Mouse (Mus musculus) T-cell, adult 2 months (primary cell): ENCODE measurements around the gene Cdk14.

ENCODE experiments used
- DNase-seq: peaks from one replicate; pipeline ENCODE4 v3.0.0; 2022; ENCODE audit warnings: low spot score

Gene Cdk14

DNA sequence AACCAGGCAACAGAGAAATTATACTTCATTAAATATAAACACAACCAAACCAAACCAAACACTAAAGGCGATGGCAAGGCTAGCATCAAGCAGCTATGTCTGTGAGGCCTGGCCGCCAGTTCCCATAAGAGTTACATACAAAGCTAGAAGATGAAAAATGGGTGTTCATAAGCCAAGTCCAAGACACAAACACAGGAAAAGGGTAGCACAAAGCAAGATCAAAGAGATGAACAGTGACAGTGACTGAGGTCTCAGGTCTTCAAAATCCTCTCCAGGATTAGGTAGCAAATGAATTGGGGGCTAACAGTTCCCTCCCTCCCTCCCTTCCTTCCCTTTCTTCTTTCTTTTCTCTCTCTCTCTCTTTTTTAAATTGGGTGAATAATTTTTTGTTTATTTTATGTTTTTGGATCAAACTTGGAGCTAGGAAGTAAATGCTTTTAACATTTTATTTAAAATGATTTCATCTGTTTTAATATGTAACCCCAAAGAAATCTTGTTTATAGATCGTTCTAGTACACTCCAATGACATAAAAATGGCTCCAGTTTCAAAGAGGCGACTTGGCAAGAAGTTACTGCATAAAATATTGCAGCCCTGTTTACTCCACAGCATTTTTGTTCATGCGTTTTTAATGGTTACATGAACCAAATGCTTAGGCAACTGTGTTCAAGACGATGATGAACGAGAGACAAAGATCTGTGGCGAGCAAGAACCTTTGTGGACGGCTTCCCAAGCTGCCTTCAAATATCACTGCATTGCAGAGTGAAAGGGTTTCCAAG lies 568.0 kb downstream of the Cdk14 start:
- DNase-seq = no peak

DNA sequence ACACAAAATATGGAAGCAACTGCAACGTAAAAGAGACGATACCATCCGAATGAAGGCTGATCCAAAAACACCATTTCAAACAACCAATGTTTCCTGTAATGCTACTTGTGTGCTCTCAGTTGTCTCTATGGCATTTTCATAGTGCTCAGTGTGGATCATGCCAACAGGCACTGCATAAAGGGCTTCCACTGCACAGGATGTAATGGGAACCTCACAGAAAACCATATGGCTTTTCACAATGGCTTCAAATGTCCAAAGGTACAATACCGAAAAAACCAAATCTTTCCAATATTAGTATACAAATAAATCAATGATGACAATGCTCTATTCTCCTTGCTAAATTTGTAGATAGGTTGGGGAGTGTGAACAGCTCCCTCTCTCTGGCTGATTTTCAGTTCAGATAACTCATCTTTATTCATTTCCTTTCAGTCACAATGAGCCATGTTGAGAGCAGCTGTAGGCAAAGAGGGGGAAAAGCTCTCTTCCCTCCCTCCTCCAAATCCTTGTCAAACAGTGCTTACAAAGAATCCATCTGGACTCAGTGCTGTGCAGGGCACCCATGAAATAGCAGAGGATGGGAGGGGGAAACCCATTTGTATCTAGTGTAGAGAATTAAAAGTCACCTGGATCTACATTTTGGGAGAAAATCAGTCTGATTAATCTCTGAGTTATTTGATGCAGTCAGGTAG lies 568.7 kb downstream of the Cdk14 start:
- no peak for DNase-seq

DNA sequence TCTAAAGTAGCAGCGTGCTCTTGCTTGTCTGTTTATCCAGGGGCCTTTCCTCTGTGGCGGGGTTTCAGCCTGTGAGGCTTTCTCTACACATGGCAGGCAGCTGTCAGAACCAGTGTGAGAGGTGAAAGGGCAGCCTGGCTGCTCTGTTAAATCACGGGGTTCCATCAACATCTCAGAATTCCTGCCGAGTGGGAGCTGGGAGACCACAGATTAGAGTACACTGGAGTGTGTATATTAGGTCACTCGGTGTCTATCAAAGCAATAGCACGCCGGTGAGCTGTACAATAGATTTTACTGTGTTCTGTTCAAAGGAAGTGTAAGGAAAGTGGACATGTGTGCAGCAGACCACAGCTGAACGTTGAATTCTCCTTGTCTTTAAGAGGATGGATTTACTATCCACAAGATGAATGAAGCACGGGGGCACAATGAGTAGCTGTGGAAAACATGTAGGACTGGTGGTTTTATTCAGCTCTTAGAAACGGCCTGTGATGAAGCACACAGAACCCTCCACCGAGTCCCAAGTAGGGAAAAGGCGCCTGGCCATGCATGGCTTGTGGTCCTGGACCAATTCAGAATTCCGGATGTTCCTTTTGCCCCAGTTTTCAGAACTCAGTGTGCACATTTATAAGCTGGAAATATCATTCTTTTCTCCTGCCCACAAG lies 585.2 kb downstream of the Cdk14 start:
- no peak for DNase-seq

DNA sequence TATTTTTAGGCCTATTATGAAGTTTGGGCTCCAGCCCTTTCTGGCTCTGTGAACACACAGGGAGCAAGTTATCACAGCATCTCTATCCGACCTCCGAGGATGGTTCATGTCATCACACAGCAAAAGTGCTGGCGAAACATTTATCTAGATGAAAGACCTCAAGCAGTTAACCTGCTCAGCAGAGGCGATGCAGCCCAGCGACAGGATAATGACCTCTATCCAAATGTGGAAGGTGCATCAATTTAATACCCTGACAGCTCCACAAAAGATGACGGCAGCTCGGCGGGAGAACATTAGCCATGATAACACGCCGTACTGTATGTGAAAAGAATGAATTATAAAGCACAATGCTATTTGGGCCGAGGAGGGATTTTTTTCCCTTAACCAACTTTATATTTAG lies 586.2 kb downstream of the Cdk14 start:
- no peak for DNase-seq

DNA sequence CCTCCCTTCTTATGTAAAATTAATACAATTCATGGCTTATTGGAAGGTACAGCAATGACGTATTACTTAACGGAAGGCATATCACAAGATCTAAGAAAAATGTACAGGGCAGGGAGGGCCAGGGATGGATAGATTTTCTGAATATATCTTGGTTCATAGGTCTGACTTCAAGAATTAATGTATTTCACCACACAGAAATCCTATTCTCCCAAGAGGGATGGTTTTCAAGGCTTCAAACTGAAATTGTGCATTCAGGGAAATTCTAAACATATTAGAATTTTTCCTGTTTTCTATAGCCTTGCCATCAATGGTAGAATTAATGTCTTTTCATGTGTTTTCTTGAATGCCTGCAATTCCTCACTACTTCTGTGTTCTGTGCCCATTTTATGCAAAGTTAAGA lies 593.2 kb downstream of the Cdk14 start:
- no peak for DNase-seq

DNA sequence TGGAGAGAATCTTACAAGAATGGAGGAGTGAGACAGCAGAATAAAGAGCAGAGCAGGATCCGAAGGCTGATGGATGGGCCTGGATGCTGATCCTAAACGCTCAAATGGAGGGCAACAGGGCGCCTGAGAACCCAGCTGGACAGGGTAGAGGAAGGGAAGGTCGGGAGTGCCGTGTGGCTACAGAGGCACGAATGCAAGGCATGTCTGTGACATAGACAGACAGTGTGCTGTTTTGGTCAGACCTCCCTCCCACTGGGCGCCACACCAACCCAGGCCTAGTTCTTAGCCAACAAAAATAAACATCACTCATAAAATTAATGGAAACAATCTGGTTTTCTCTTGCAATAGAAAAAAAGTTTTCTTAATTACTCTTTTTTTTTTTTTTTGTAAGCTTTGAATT lies 594.2 kb downstream of the Cdk14 start:
- DNase-seq = no peak

DNA sequence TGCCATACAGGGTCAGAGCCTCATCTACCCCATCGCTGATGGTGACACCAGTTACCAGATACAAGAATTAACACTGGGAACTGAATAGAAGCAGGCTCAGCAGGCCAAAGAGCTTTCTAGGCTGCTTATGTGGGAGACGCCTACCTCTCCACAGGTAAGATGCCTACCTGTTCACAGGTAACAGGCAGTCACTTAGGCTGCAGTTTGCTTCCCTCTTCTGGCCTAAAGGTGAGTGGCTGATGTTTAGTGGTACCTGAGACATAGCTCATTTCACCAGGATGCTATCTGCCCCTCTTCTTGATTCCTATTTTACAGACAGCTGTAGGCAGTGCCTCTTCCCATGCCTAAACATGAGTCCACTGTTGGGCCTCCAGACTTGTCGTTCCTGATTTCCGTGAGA lies 595.0 kb downstream of the Cdk14 start:
- DNase-seq = no peak

DNA sequence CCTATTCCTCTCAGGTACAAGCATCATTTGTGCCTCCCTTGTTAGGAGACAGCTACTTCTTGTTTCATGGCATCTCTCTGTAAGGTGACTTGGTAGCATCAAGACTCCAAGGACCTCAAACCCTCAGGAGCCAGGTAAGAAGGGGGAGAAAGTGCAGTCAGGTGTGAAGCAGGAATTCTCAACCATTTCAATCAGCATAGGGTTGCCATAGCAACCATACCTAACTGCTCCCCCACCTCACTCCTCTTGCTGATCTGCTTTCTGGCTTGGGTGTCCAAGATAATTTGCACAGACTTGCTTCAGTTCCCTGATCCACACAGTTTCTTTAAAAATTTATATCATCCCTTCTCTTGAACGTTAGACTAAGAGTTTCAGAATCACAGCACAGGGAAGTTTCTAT lies 595.9 kb downstream of the Cdk14 start:
- no peak for DNase-seq

DNA sequence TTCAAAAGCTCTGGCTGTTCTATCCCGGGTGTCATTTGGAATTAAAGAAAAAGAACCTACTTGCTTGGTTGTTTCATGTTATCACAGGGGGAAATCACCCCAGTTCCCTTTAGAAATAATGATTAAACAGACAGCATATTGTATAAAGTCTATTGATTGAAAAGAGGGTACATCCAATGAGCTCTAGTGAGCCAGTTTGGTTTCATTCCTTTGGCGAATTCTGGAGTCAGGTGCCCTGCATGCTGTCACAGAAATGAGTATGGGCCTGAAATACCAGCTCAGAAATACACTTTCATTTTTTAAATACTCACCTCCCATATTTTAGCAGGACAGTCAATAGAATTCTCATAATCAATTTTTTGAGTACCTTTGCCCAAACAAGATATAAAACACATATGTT lies 598.1 kb downstream of the Cdk14 start:
- DNase-seq = no peak

DNA sequence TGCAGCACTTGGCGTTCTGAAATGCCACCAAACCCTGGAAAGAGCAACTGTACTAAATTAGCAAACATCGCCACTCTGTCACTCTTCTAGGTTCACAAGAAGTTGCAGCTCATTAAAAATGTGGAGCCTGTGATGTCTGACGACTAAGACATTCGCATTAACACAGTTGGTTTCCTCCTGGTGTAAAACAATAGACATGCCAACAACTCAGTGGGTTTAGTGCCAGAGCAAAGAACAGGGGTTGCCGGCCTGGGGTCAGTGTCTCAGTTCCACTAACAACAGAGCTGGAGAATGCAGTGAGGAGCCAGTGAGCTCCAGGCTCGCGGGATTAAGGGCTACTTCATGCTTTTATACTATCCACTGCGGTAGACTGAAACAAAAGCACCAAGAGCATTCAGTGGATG lies 598.7 kb downstream of the Cdk14 start:
- no peak for DNase-seq

DNA sequence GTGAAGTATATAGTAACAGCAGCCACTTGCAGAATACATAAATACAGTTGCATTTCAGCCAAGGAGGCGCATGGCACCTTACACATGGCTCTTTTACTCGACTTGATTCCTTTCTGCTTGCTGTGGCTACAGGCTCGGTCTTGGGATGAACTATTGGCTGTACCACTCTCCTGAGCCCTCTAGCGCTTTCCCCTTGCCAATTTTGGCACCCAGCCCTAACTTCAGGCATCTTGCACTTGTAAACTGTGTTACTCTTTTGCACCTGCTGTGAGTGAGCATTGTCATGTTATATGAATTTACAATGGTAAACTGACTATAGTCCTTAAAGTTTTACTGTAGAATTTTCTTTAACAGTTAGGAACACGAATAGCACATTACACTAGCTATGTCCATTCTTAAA lies 603.1 kb downstream of the Cdk14 start:
- DNase-seq = no peak

DNA sequence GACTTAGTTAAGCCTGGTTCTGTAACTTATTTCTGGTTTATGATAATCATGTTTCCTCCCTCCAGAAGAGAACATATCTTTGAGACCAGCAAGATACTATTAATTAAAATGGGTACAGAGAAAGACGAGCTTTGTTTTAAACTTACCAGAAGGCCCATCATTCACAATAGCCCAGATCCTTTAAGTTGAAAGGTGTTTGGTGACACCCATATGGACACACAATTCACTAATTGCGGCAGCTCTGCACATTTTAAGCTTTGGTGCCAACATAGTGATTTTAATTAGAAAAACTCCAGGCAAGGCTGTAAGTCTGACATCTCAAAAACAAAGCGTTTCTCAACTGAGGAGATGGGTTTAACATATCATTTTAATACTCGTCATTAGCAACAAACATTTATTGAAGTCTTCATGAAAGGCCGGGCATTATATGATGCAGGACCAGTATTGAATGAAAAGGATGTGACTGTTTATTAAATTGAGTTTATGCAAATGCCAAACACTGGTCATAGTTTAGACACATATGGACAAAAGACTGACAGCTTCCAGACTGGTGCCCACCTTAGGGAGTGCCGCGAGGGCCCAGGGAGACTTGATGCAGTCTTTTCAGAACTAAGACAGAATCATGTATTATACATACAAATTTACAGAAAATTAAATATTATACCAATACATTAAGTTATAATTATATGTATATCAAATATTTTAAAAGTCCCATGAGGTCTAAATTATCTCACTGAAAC lies 605.5 kb downstream of the Cdk14 start:
- DNase-seq = no peak

DNA sequence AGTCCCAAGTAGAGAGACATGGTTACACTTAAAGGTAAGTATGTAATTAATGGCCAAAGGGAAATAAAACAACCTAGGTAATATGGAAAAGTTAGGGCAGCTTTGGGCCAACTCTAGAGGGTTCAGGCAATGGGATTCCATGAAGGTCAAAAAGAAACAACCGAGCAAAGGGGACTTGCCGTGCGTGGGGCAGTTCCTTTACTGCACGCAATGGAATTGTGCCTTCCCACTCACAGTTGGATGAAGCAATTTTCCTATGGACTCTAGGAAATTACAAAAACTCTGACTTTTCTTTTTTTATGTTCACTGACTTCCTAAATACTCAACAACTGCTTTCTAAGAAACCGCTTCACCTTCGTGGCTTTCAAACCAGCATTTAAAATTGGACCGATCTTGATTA lies 606.8 kb downstream of the Cdk14 start:
- no peak for DNase-seq

DNA sequence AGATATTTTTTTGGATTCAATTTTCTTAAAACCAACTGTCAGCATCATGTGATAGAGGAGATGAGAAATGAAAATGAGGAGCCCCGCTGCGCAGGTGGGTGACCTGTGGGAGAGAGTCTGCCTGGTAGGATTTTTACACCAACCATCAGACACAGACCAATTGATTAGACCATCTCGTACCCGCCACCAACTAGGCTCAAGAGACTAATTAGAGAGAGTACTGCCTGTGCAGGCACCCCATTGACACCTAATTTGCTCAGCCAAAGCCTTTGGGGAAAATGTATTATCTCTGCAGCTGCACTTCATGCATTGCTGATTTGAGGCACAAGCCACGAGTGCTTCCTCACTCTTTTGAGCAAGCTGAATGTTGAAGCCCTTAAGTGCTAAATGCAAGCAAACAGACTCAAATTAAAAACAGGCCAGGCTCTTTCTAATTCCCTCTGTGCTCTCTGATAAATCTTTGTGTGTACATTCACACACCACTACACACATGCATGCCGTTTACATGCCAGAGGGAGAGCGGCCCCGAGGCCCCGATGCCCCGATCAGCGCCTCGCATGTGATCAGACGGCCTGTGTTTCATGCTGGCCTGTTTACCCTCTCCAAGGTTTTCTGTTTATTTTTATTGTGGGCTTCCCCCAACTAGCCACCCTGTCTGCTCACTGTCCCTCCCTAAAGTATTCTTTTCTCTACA lies 607.9 kb downstream of the Cdk14 start:
- DNase-seq = no peak

DNA sequence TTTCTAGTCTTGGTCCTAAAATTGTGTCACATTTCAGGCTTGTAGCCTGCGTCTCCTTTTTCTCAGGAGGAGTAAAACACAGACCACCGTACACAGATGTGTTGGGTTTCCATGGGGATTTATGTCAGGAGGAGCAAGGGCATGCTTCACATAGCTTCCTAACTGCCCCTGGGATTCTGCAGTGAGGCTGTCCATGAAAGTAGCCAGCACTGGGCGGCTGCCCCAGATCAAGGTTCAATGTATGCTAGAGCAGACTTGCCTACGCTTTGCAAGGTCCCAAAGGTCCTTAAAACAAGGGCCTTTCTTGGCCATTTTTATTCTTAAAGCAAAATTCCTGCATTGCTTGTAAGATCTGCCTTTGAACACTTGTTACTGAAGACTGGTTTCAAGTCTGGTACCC lies 614.9 kb downstream of the Cdk14 start:
- DNase-seq = no peak

DNA sequence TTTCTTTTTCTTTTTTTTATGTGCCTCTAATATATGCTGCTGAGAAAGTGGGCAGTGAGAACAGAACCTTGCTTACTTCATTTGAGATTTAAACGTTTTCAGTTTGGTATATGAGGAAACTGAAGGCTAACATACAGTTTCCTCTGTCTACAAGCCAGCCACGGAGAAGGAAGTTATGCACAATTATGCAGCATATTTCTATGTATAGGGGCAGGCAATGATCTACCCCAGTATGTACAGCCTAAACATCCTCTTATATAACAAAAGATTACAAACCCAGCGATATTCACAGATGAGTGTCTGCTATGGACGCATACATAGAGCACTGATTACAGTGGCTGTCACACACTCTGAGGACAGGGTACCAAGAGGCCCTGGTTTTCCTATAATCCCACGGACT lies 616.4 kb downstream of the Cdk14 start:
- DNase-seq = no peak

DNA sequence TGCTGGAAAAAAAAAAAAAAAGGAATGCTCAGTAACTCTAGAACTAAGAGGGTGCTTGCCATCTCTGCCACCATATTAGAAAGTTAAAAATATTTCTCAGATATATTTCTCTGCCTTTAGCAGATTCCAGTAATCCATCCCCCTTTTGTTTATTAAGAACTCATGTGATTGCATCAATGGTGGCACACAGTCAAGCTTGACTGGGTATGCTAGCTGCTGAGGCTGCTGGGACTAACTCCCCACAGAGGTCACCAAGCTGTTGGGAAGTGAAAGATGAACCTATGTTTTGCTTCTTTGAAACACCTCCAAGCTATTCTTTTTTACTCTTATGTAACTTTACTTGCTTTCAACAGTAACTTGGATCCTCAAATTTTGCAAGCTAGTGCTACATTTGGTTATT lies 618.1 kb downstream of the Cdk14 start:
- DNase-seq = no peak

DNA sequence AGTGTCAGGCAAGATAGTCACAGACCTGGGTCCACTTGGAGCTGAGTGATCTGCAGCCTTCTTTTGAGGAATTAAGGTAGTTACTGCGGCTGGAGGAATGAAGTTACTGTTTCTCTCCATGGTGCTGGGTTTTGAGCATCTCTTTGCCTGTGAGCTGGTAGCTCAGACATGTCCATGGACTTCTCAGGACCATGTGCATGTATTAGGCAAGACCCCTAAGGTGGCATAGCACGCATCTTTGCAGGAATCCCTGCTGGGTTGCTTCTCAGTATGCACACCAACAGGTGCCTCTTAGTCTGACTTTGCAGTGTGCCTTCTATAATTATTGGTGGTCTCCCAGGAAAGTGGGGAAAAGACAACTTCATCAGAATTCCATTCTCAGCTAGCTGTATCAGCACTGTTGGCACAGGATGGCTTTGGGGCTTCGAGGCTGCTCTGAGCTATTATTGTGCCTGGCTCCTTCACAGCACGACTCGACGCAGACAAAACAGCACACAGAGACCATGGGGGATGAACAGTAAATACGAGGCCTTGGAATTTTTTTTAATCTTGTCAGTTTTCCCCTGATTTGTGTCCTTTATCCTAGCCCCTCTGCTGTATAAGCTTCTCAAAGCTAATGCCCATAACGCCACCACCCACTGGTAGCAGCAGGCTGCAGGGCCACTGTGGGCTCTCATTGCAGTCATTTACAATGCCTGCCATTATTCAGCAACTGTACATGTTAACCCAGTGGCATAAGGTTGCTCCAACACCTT lies 618.8 kb downstream of the Cdk14 start:
- no peak for DNase-seq

DNA sequence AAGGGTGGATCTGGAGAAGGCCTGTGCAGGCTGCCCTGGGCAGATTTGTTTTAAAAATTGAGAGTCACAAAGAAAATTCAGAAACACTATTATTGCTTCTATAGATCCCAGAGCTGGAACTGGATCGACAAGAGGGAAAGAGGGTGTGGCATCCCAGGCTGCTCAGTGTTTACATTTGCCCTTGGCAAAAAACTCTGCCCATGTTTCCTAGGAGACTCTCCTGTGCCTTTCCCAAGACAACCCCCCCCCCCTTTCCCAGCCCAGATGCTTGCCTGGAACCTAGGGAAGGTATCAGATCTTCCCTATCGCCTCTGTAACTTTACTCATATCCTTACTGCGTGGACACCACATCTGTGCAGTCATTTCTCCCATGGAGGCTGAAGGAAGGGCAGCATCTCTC lies 628.9 kb downstream of the Cdk14 start:
- no peak for DNase-seq

DNA sequence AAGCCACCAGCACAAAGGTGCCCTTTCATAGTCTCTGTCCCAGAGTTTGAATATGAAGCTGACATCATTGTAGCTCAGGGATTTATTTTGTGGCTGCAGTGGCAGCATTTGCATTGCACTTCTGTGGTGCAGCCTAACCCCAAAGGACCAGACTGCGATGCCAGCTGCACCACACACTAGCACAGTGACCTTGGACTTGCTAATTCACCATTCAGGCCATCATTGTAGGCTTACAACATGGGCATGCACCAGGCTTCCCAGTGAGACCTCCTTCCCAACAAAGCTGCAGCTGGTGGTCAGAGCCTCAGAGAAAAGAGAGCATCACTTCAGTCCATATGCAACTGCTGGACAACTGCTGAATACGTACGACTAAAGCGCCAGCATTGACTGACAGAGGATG lies 629.8 kb downstream of the Cdk14 start:
- DNase-seq = no peak

DNA sequence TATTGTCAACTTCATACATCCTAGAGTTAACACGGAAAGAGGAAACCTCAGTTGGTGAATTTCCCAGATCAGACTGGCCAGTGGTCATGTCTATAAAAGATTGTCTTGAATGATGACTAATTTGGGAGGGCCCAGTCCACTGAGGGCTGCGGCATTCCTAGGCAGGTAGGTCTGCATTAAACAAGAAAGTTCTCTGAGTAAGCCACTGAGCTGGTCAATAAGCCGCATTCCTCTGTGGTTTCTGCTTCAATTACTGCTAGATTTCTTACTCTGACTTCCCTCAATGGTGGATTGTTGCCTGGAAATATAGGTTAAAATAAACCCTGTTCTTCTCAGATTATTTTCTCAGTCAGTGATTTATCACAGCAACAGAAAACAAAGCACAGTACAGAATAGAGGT lies 631.6 kb downstream of the Cdk14 start:
- DNase-seq = no peak
